Mouse (Mus musculus) bone marrow, adult 2 months (tissue): ENCODE measurements around the gene E130308A19Rik. TPM values are rescaled to one million over a fixed set of nuclear protein-coding genes. Genes with fewer than 3 reads are reported as not detected.

Experiments used
- H3K27ac ChIP-seq: fragments of 200-500 bp; 2 replicates; pipeline ENCODE4 v1.5.1; 2012; ENCODE audit warnings: low read depth, mild to moderate bottlenecking, control low read depth, inconsistent platforms, low read length; ENCODE audit not compliant: control insufficient read depth, poor library complexity, insufficient read depth
- H3K4me1 ChIP-seq: fragments of 200-500 bp; 2 replicates; pipeline ENCODE4 v1.6.1; 2011; ENCODE audit warnings: low read length; ENCODE audit not compliant: control insufficient read depth, insufficient read depth
- H3K4me3 ChIP-seq: fragments of 200-500 bp; replicated peaks from 2 replicates; pipeline ENCODE3; 2011; ENCODE audit warnings: mild to moderate bottlenecking, low read depth, low read length, control low read depth; ENCODE audit not compliant: control insufficient read depth
- CTCF ChIP-seq: fragments of 200-500 bp; IDR thresholded peaks from 2 replicates; pipeline ENCODE4 v1.5.1; 2011; ENCODE audit warnings: low read length, control low read depth; ENCODE audit not compliant: control insufficient read depth, insufficient read depth
- POLR2A ChIP-seq: fragments of 200-500 bp; IDR thresholded peaks from 2 replicates; pipeline ENCODE4 v1.6.1; 2011; ENCODE audit warnings: low read depth, mild to moderate bottlenecking, control low read depth, low read length, borderline replicate concordance; ENCODE audit not compliant: control insufficient read depth
- WGBS: fragments of 180-500 bp; shearing (Covaris S2); methylation state at CpG from one replicate; pipeline ENCODE4 v1.1.7; 2018; 5-methylcytosine and 5-hydroxymethylcytosine counted together
- polyA plus RNA-seq: library from polyadenylated mRNA; stranded (reverse); fragments of >200 nt; gene quantifications from 2 replicates; pipeline ENCODE4 v1.2.4, GENCODE M21; 2011; ENCODE audit warnings: low replicate concordance; ENCODE audit not compliant: missing spikeins, insufficient read depth, insufficient read length

The E130308A19Rik gene
- polyA plus RNA-seq, 1 experiment = 6.5 TPM

GRCm38 (mm10) chr4:59644992-59645391 lies 19.0 kb downstream of the E130308A19Rik start:
- Histone ChIP-seq H3K4me3 (no peak overlapping the region), H3K4me1 (no peaks in the 10 kb centered on the region), H3K27ac (no peak overlapping the region)
- no peak for TF ChIP-seq POLR2A
- no peak for TF ChIP-seq CTCF
- 93% methylated on average over 4 of the region's 4 CpGs for WGBS

- H3K4me1 ChIP-seq = no peaks in the 10 kb centered on the region
- TF ChIP-seq CTCF (no peak), POLR2A (no peak)
- H3K4me3 ChIP-seq = no peak overlapping the region
- WGBS = 56% methylated on average over 2 of the region's 2 CpGs
- H3K27ac ChIP-seq = no peak overlapping the region
These were observed 19.6 kb downstream of the E130308A19Rik start for GRCm38 (mm10) chr4:59645610-59646009.

- TF ChIP-seq CTCF (no peak), POLR2A (no peak)
- no peak overlapping the region for H3K4me3 ChIP-seq
- no peaks in the 10 kb centered on the region for H3K4me1 ChIP-seq
- WGBS = 58% methylated on average over 10 of the region's 10 CpGs
- H3K27ac ChIP-seq = no peak overlapping the region
These were observed 20.1 kb downstream of the E130308A19Rik start for GRCm38 (mm10) chr4:59646020-59646696.

GRCm38 (mm10) chr4:59649119-59649518 lies 23.1 kb downstream of the E130308A19Rik start:
- Histone ChIP-seq H3K27ac (no peak overlapping the region), H3K4me1 (no peaks in the 10 kb centered on the region), H3K4me3 (no peak overlapping the region)
- WGBS = 71% methylated on average over 5 of the region's 5 CpGs
- TF ChIP-seq POLR2A = no peak
- TF ChIP-seq CTCF = no peak

GRCm38 (mm10) chr4:59652166-59652681 lies 26.2 kb downstream of the E130308A19Rik start:
- TF ChIP-seq POLR2A = no peak
- no peak for TF ChIP-seq CTCF
- 74% methylated on average over 1 of the region's 1 CpGs for WGBS

GRCm38 (mm10) chr4:59656061-59656642 lies 30.1 kb downstream of the E130308A19Rik start:
- no peak overlapping the region for H3K27ac ChIP-seq
- H3K4me1 ChIP-seq = no peaks in the 10 kb centered on the region
- TF ChIP-seq CTCF (no peak), POLR2A (no peak)
- WGBS = 70% methylated on average over 5 of the region's 5 CpGs
- no peak overlapping the region for H3K4me3 ChIP-seq

More at GRCm38 (mm10) chr4:59652166-59652681, 26.2 kb downstream of the E130308A19Rik start:
- Histone ChIP-seq H3K27ac (no peak overlapping the region), H3K4me3 (no peak overlapping the region), H3K4me1 (no peaks in the 10 kb centered on the region)

GRCm38 (mm10) chr4:59662163-59662562 lies 36.2 kb downstream of the E130308A19Rik start:
- 98% methylated on average over 1 of the region's 1 CpGs for WGBS
- H3K27ac ChIP-seq = no peak overlapping the region

GRCm38 (mm10) chr4:59663451-59663850 lies 37.4 kb downstream of the E130308A19Rik start:
- 87% methylated on average over 6 of the region's 6 CpGs for WGBS
- no peak overlapping the region for H3K4me3 ChIP-seq
- no peak overlapping the region for H3K27ac ChIP-seq
- TF ChIP-seq POLR2A (no peak), CTCF (no peak)
- H3K4me1 ChIP-seq = peaks cover 2% of the 10 kb centered on the region; the same call in 1 of the 2 replicates

More at GRCm38 (mm10) chr4:59662163-59662562, 36.2 kb downstream of the E130308A19Rik start:
- TF ChIP-seq CTCF = no peak
- no peak for TF ChIP-seq POLR2A
- Histone ChIP-seq H3K4me3 (no peak overlapping the region), H3K4me1 (peaks cover 2% of the 10 kb centered on the region; the same call in 1 of the 2 replicates)
